Mouse (Mus musculus) bone marrow macrophage, adult 2 months (primary cell): ENCODE measurements at regions not wholly inside any gene's neighbourhood (a gene's known extent, or its start where the extent isn't known, plus 50 kb on each side); places are given as distances from the start of the nearest gene placed in this dataset.

Experiments used
- CTCF ChIP-seq: IDR thresholded peaks from 2 replicates; pipeline ENCODE4 v1.5.1; 2012; ENCODE audit warnings: low read depth, mild to moderate bottlenecking, low read length, moderate library complexity
- POLR2A ChIP-seq: IDR thresholded peaks from 2 replicates; pipeline ENCODE4 v1.6.1; 2012; ENCODE audit warnings: mild to moderate bottlenecking, low read depth, low read length, borderline replicate concordance

GRCm38 (mm10) chr2:124727979-124728378, 339.9 kb upstream of the Slc24a5 start:
- TF ChIP-seq CTCF, result no peak
- TF ChIP-seq POLR2A, result no peak
